Mouse (Mus musculus) heart, embryonic 16.5 days (tissue): Measurements from ENCODE around the gene Olfr1061. TPM values are rescaled to one million over a fixed set of nuclear protein-coding genes. Genes with fewer than 3 reads are reported as not detected.
"Not testable (repeated sequence)": the region's sequence is repeated elsewhere in the genome, so short reads cannot be mapped to it uniquely, and the experiment has no call there.

Experiments used
- ATAC-seq: fragments of 200-750 bp; cut with Nextera tagmentation; replicated peaks from 2 replicates; pipeline ENCODE4 v1.8.0; 2017; ENCODE audit warnings: moderate number of reproducible peaks; ENCODE audit not compliant: insufficient read depth, low FRiP score; ENCODE audit errors: extremely low read depth
- H3K27ac ChIP-seq: fragments of 300-500 bp; sonication (generic); 2 replicates; pipeline ENCODE4 v1.5.1; 2014; ENCODE audit warnings: mild to moderate bottlenecking, low read length, control low read depth, moderate library complexity
- H3K27me3 ChIP-seq: fragments of 300-500 bp; sonication (generic); 2 replicates; pipeline ENCODE4 v1.6.1; 2014; ENCODE audit warnings: low read length, mixed read lengths; ENCODE audit not compliant: control insufficient read depth, insufficient read depth
- H3K36me3 ChIP-seq: fragments of 300-500 bp; sonication (generic); 2 replicates; pipeline ENCODE4 v1.6.1; 2014; ENCODE audit not compliant: control insufficient read depth, insufficient read depth
- H3K4me1 ChIP-seq: fragments of 300-500 bp; sonication (generic); 2 replicates; pipeline ENCODE4 v1.6.1; 2014; ENCODE audit warnings: low read length, mixed read lengths; ENCODE audit not compliant: control insufficient read depth, insufficient read depth
- H3K4me2 ChIP-seq: fragments of 300-500 bp; sonication (generic); 2 replicates; pipeline ENCODE4 v1.6.1; 2014; ENCODE audit warnings: low read depth, mild to moderate bottlenecking, control low read depth, low read length
- H3K4me3 ChIP-seq: fragments of 300-500 bp; sonication (generic); 2 replicates; pipeline ENCODE4 v1.5.1; 2014; ENCODE audit warnings: mild to moderate bottlenecking, control low read depth, low read length
- H3K9ac ChIP-seq: fragments of 300-500 bp; sonication (generic); 2 replicates; pipeline ENCODE4 v1.6.1; 2014; ENCODE audit warnings: low read length, control low read depth
- H3K9me3 ChIP-seq: fragments of 300-500 bp; sonication (generic); replicated peaks from 2 replicates; pipeline ENCODE4 v1.6.1; 2016; ENCODE audit warnings: low read length; ENCODE audit not compliant: control insufficient read depth
- WGBS: fragments of 180-500 bp; shearing (Covaris S2); extraction: QIAGEN DNeasy Blood & Tissue Kit; methylation state at CpG from one replicate; pipeline ENCODE4 v1.1.7; 2014; 5-methylcytosine and 5-hydroxymethylcytosine counted together
- polyA plus RNA-seq: library from polyadenylated mRNA; unstranded; fragments of >200 nt; fragmentation: Nextera tagmentation; extraction: Ambion mirVana; gene quantifications from 2 replicates; pipeline ENCODE4 v1.2.1, GENCODE M21; 2015

Gene Olfr1061
- polyA plus RNA-seq, 1 experiment from 2014 or later, result not detected

DNA sequence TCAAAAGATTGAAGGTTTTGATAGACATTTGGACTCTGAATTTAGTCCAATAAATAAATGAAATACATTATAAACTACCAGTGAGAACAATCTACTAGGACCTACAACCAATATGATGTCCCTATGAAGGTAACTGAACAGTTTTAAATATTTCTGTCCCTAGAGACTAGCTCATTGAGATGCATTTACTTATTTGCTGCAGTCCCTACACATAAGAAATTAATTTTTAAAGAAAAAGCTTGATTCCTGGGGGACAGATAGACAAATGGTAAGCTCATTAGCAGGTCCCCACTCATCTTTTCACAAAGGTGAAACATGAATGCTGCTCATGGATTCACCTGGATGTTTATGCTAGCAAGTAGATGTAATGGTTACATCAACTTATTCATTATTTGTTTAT is 35.6 kb downstream of the Olfr1061 start, which contains the start of gene Olfr1057:
Olfr1057 (minus strand) TSS at position 101 of the 400 bp plus-strand sequence.
- no peaks in the 10 kb centered on the region for H3K4me1 ChIP-seq
- H3K9ac ChIP-seq, result no peak within 1 kb of the TSS
- no peaks in the 10 kb centered on the region for H3K36me3 ChIP-seq
- no peaks in the 10 kb centered on the region for H3K27me3 ChIP-seq
- ATAC-seq, result no peak
- H3K9me3 ChIP-seq, result no peaks in the 10 kb centered on the region
- H3K27ac ChIP-seq, result no peak within 1 kb of the TSS
- no peak within 1 kb of the TSS for H3K4me2 ChIP-seq
- H3K4me3 ChIP-seq, result no peak within 1 kb of the TSS

DNA sequence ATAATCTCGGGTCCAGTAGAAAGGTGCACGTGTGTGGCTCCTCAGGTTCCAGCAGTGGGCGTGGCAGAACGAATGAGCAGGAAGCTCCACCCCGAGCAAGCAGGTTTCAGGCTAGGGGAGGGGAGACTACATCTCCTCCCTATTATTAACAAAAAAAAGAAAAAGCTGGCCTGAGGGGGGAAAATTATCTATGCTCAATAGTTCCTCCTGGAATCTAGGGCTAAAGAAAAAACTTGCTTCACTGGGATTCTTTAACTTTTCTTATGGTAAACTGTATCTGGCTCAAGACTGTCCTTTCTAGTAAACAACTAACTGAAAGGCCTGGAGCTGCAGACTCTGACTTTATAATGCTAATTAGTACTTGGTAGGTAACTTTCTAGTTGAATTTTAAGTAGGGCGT is 47.5 kb downstream of the Olfr1061 start:
- not testable (repeated sequence) for ATAC-seq, H3K4me1 ChIP-seq, H3K4me2 ChIP-seq, H3K4me3 ChIP-seq, H3K36me3 ChIP-seq, H3K27ac ChIP-seq, H3K9ac ChIP-seq, H3K27me3 ChIP-seq, H3K9me3 ChIP-seq
- no CpG with 5 or more reads among the region's 6 CpGs for WGBS

Other genes starting within 250 kb of the Olfr1061 start
- gene Olfr1043, start 246.5 kb downstream of the Olfr1061 start, polyA plus RNA-seq, result not detected in 2 replicates
- gene Olfr1044, start 236.2 kb downstream of the Olfr1061 start, polyA plus RNA-seq, result not detected in 2 replicates
- not detected in 2 replicates for gene Olfr52, start 228.4 kb downstream of the Olfr1061 start, polyA plus RNA-seq
- gene Olfr1045, start 211.0 kb downstream of the Olfr1061 start, polyA plus RNA-seq, result not detected in 2 replicates
- gene Olfr1046, start 194.7 kb downstream of the Olfr1061 start, polyA plus RNA-seq, result not detected in 2 replicates
- not detected in 2 replicates for gene Olfr1047, start 182.6 kb downstream of the Olfr1061 start, polyA plus RNA-seq
- gene Olfr1048, start 173.8 kb downstream of the Olfr1061 start, polyA plus RNA-seq, result not detected in 2 replicates
- gene Olfr1049, start 155.7 kb downstream of the Olfr1061 start, polyA plus RNA-seq, result not detected in 2 replicates
- gene Olfr1051, start 135.0 kb downstream of the Olfr1061 start, polyA plus RNA-seq, result not detected in 2 replicates
- not detected in 2 replicates for gene Olfr1052, start 121.6 kb downstream of the Olfr1061 start, polyA plus RNA-seq
- not detected in 2 replicates for gene Olfr1053, start 98.8 kb downstream of the Olfr1061 start, polyA plus RNA-seq
- gene Olfr1054, start 78.6 kb downstream of the Olfr1061 start, polyA plus RNA-seq, result not detected in 2 replicates
- not detected in 2 replicates for gene Olfr1055, start 63.8 kb downstream of the Olfr1061 start, polyA plus RNA-seq
- gene Olfr1056, start 51.6 kb downstream of the Olfr1061 start, polyA plus RNA-seq, result not detected in 2 replicates
- not detected in 2 replicates for gene Olfr1057, start 35.7 kb downstream of the Olfr1061 start, polyA plus RNA-seq
- gene Olfr1058, start 25.5 kb downstream of the Olfr1061 start, polyA plus RNA-seq, result not detected in 2 replicates
- gene Olfr1062, start 12.7 kb upstream of the Olfr1061 start, polyA plus RNA-seq, result not detected in 2 replicates
- gene Olfr1065, start 36.5 kb upstream of the Olfr1061 start, polyA plus RNA-seq, result not detected in 2 replicates
- gene Olfr1066, start 42.2 kb upstream of the Olfr1061 start, polyA plus RNA-seq, result not detected in 2 replicates
- gene Olfr228, start 73.3 kb upstream of the Olfr1061 start, polyA plus RNA-seq, result not detected in 2 replicates
- gene Olfr1076, start 94.4 kb upstream of the Olfr1061 start, polyA plus RNA-seq, result not detected in 2 replicates
- not detected in 2 replicates for gene Olfr1079, start 128.4 kb upstream of the Olfr1061 start, polyA plus RNA-seq
- not detected in 2 replicates for gene Olfr1080, start 144.2 kb upstream of the Olfr1061 start, polyA plus RNA-seq
- gene Olfr1082, start 184.9 kb upstream of the Olfr1061 start, polyA plus RNA-seq, result not detected in 2 replicates
- not detected in 2 replicates for gene Olfr1084, start 225.7 kb upstream of the Olfr1061 start, polyA plus RNA-seq
- not detected in 2 replicates for gene Olfr1085, start 248.0 kb upstream of the Olfr1061 start, polyA plus RNA-seq